Comparison of ENCODE assay signal across 8 mouse cellular contexts in the genomic region with DNA sequence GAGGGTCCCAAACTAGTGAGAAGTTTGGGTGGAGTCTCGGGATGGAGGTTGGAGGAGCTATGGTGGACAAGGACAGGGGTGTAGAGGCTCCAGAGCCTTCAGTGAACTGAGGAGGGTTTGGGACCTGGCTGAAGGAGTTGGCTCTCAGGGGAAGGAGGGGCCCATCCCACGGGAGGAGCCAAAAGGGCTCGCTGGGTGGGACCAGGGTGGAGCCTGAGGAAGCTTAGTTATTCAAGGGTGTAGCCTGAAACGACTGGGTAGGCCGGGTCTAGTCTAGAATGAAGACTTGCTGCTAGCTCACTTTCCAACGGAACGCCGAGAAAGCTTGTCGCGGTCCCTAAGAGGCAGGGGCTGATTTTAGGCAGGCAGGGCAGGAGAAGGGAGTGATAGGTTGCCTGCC. TPM values are rescaled to one million over a fixed set of nuclear protein-coding genes. Genes with fewer than 3 reads are reported as not detected.
DNase-seq lines count a peak whose midpoint lies in the region; ATAC-seq and TF ChIP-seq lines count a peak whose summit lies in the region.

No protein-coding gene starts in this region.

- peaks cover 16% of the 10 kb centered on the region for H3K27me3 ChIP-seq in hindbrain, embryonic 16.5 days (replicated peaks; ENCODE audit: control insufficient read depth, insufficient read depth, low read length)
- peaks cover 51% of the 10 kb centered on the region for H3K27me3 ChIP-seq in liver, embryonic 13.5 days

- peak overlapping the region; percentile 70; the same call in 1 of the 2 replicates for H3K9ac ChIP-seq in hindbrain, embryonic 16.5 days (ENCODE audit: low read depth, low read length)
- peak overlapping the region; percentile 70 for H3K9ac ChIP-seq in liver, embryonic 13.5 days

- intact Hi-C loops in gastrocnemius, adult 2 months (cut with DNase I) = loop anchor here (2.0 to 10.0 kb wide), 2 partner anchors 23 to 207 kb away; partner anchors contain the start of genes Ap2a1 and Vrk3
- intact Hi-C loops in left cerebral cortex, postnatal 4 days (cut with DNase I) = no loop called here

- DNase-seq in Muller cell, postnatal 12 days (ENCODE audit: inconsistent ontology term) = peak; percentile 86
- DNase-seq in gastrocnemius, adult 2 months = peak; percentile 81
- DNase-seq in liver, embryonic 13.5 days = peak; percentile 75
- peak; percentile 49 for DNase-seq in neural tube, embryonic 10.5 days (ENCODE audit: extremely low spot score, low spot score)
- DNase-seq in left cerebral cortex, postnatal 4 days = no peak
- DNase-seq in frontal cortex, adult 2 months (ENCODE audit: extremely low spot score in 1 of 2, low spot score in 1 of 2) = no peak

- peak overlapping the region; percentile 91 for H3K4me2 ChIP-seq in hindbrain, embryonic 16.5 days (ENCODE audit: low read length)
- H3K4me2 ChIP-seq in liver, embryonic 13.5 days = peak overlapping the region; percentile 98

- H3K9me3 ChIP-seq in hindbrain, embryonic 16.5 days (ENCODE audit: control insufficient read depth, low read length) = no peaks in the 10 kb centered on the region
- no peaks in the 10 kb centered on the region for H3K9me3 ChIP-seq in liver, embryonic 13.5 days (replicated peaks)

- H3K27ac ChIP-seq in brown adipose tissue, adult 24 weeks (replicated peaks; ENCODE audit: low read depth, low read length) = 0 out of 2 replicates have a peak overlapping the region, but pooled peaks have one; percentile 12
- H3K27ac ChIP-seq in gastrocnemius, adult 2 months = peak overlapping the region; percentile 85
- H3K27ac ChIP-seq in hindbrain, embryonic 16.5 days (ENCODE audit: low read depth, low read length) = 0 out of 2 replicates have a peak overlapping the region, but pooled peaks have one; percentile 29
- peak overlapping the region; percentile 72 for H3K27ac ChIP-seq in liver, embryonic 13.5 days

- ATAC-seq in hindbrain, embryonic 16.5 days = peak; percentile 27; the same call in 1 of the 2 replicates
- ATAC-seq in liver, embryonic 13.5 days (ENCODE audit: low read depth) = peak; percentile 85

- peak overlapping the region; percentile 86 for H3K4me3 ChIP-seq in brown adipose tissue, adult 24 weeks (ENCODE audit: insufficient read depth, low read depth, low read length)
- peak overlapping the region; percentile 87 for H3K4me3 ChIP-seq in gastrocnemius, adult 2 months
- H3K4me3 ChIP-seq in hindbrain, embryonic 16.5 days (ENCODE audit: low read length) = peak overlapping the region; percentile 53
- H3K4me3 ChIP-seq in liver, embryonic 13.5 days (replicated peaks) = peak overlapping the region; percentile 66

- no peaks in the 10 kb centered on the region for H3K36me3 ChIP-seq in hindbrain, embryonic 16.5 days (ENCODE audit: control insufficient read depth, insufficient read depth, low read length)
- no peaks in the 10 kb centered on the region for H3K36me3 ChIP-seq in liver, embryonic 13.5 days

- WGBS in hindbrain, embryonic 16.5 days = 0% methylated on average over 10 of the region's 10 CpGs
- under 1% methylated on average over 10 of the region's 10 CpGs for WGBS in liver, embryonic 13.5 days (ENCODE audit: insufficient replicate concordance)

- no peaks in the 10 kb centered on the region for H3K4me1 ChIP-seq in brown adipose tissue, adult 24 weeks (ENCODE audit: control insufficient read depth, insufficient read depth, insufficient read length, low read length)
- H3K4me1 ChIP-seq in hindbrain, embryonic 16.5 days (ENCODE audit: control insufficient read depth, insufficient read depth, low read depth, low read length) = peaks cover 8% of the 10 kb centered on the region
- H3K4me1 ChIP-seq in liver, embryonic 13.5 days (replicated peaks) = peaks cover 26% of the 10 kb centered on the region

- no peak for TF ChIP-seq CTCF in gastrocnemius, adult 2 months (IDR thresholded peaks at IDR 0.05)

RNA-seq across cellular contexts. Expression of gene Tsks, which starts 9.0 kb away (rescaled TPM):
- not detected in 2 replicates for polyA plus RNA-seq in brown adipose tissue, adult 24 weeks (2012; ENCODE audit: insufficient read depth, insufficient read length, missing spikeins)
- not detected for total RNA-seq in gastrocnemius, adult 2 months (2021)
- polyA plus RNA-seq in hindbrain, embryonic 16.5 days (2015; fragmentation: Nextera tagmentation; extraction: Ambion mirVana) = 0.15 TPM in 1 of 2 replicates, not detected in the other
- 0.07 and 0.22 TPM in 2 replicates for polyA plus RNA-seq in liver, embryonic 13.5 days (2015; fragmentation: Nextera tagmentation; extraction: Ambion mirVana)
- not detected for total RNA-seq in left cerebral cortex, postnatal 4 days (2021)
- polyA plus RNA-seq in frontal cortex, adult 2 months (2012; rRNA removed) = 1.4 TPM in 2 replicates

RNA-seq across cellular contexts. Expression of gene Ap2a1, which starts 22.7 kb away (rescaled TPM):
- 21.5 and 23.0 TPM in 2 replicates for polyA plus RNA-seq in brown adipose tissue, adult 24 weeks (2012; ENCODE audit: insufficient read depth, insufficient read length, missing spikeins)
- 10 to 100 TPM; 59.1 to 62.6 TPM for total RNA-seq in gastrocnemius, adult 2 months (2021)
- polyA plus RNA-seq in hindbrain, embryonic 16.5 days (2015; fragmentation: Nextera tagmentation; extraction: Ambion mirVana) = 128 and 133 TPM in 2 replicates
- 69.5 and 82.4 TPM in 2 replicates for polyA plus RNA-seq in liver, embryonic 13.5 days (2015; fragmentation: Nextera tagmentation; extraction: Ambion mirVana)
- 100 to 1,000 TPM; 232 to 258 TPM for total RNA-seq in left cerebral cortex, postnatal 4 days (2021)
- polyA plus RNA-seq in frontal cortex, adult 2 months (2012; rRNA removed) = 216 and 254 TPM in 2 replicates

RNA-seq across cellular contexts. Expression of gene Cpt1c, which starts 22.7 kb away (rescaled TPM):
- 0.58 and 0.75 TPM in 2 replicates for polyA plus RNA-seq in brown adipose tissue, adult 24 weeks (2012; ENCODE audit: insufficient read depth, insufficient read length, missing spikeins)
- total RNA-seq in gastrocnemius, adult 2 months (2021) = 1 to 10 TPM in 1 of 2 experiments, under 1 TPM in 1; 0.92 to 2.3 TPM
- 58.6 and 59.7 TPM in 2 replicates for polyA plus RNA-seq in hindbrain, embryonic 16.5 days (2015; fragmentation: Nextera tagmentation; extraction: Ambion mirVana)
- 1.9 and 2.3 TPM in 2 replicates for polyA plus RNA-seq in liver, embryonic 13.5 days (2015; fragmentation: Nextera tagmentation; extraction: Ambion mirVana)
- 10 to 100 TPM; 59.7 to 68.8 TPM for total RNA-seq in left cerebral cortex, postnatal 4 days (2021)
- polyA plus RNA-seq in frontal cortex, adult 2 months (2012; rRNA removed) = 151 TPM in 2 replicates

RNA-seq across cellular contexts. Expression of gene Prmt1, which starts 34.4 kb away (rescaled TPM):
- polyA plus RNA-seq in brown adipose tissue, adult 24 weeks (2012; ENCODE audit: insufficient read depth, insufficient read length, missing spikeins) = 47.1 and 73.7 TPM in 2 replicates
- 100 to 1,000 TPM; 126 to 136 TPM for total RNA-seq in gastrocnemius, adult 2 months (2021)
- polyA plus RNA-seq in hindbrain, embryonic 16.5 days (2015; fragmentation: Nextera tagmentation; extraction: Ambion mirVana) = 629 and 637 TPM in 2 replicates
- polyA plus RNA-seq in liver, embryonic 13.5 days (2015; fragmentation: Nextera tagmentation; extraction: Ambion mirVana) = 214 and 220 TPM in 2 replicates
- total RNA-seq in left cerebral cortex, postnatal 4 days (2021) = 100 to 1,000 TPM; 485 to 487 TPM
- 217 and 232 TPM in 2 replicates for polyA plus RNA-seq in frontal cortex, adult 2 months (2012; rRNA removed)

RNA-seq across cellular contexts. Expression of gene Irf3, which starts 45.5 kb away (rescaled TPM):
- 40.8 and 41.4 TPM in 2 replicates for polyA plus RNA-seq in brown adipose tissue, adult 24 weeks (2012; ENCODE audit: insufficient read depth, insufficient read length, missing spikeins)
- total RNA-seq in gastrocnemius, adult 2 months (2021) = 10 to 100 TPM; 18.4 to 18.9 TPM
- polyA plus RNA-seq in hindbrain, embryonic 16.5 days (2015; fragmentation: Nextera tagmentation; extraction: Ambion mirVana) = 63.5 and 65.4 TPM in 2 replicates
- polyA plus RNA-seq in liver, embryonic 13.5 days (2015; fragmentation: Nextera tagmentation; extraction: Ambion mirVana) = 41.0 and 42.4 TPM in 2 replicates
- 10 to 100 TPM; 34.8 to 37.9 TPM for total RNA-seq in left cerebral cortex, postnatal 4 days (2021)
- polyA plus RNA-seq in frontal cortex, adult 2 months (2012; rRNA removed) = 88.4 and 88.6 TPM in 2 replicates

Comparison
In these comparisons a context has a peak if more than half of its experiments do, and no peak if none do; other contexts are left out.
1. DNase-seq: peak in Muller cell, postnatal 12 days (single experiment), gastrocnemius, adult 2 months (single experiment), liver, embryonic 13.5 days (single experiment) and neural tube, embryonic 10.5 days (single experiment); none in left cerebral cortex, postnatal 4 days (single experiment) and frontal cortex, adult 2 months (0 of 2).
2. H3K27ac ChIP-seq: peak in every context shown above with its lines; median percentile 85 in gastrocnemius, adult 2 months; 72 in liver, embryonic 13.5 days; 29 in hindbrain, embryonic 16.5 days; 12 in brown adipose tissue, adult 24 weeks.
3. RNA of gene Cpt1c, which starts 22.7 kb away (polyA plus RNA-seq): 151 TPM in frontal cortex, adult 2 months and 58.6 to 59.7 TPM in hindbrain, embryonic 16.5 days; 1.9 to 2.3 TPM in liver, embryonic 13.5 days and 0.58 to 0.75 TPM in brown adipose tissue, adult 24 weeks; every median in the first group is over 10 times any median in the second.
4. Peak in every context shown above with its lines, with median percentiles within 50 percentile points of each other: H3K4me3 ChIP-seq.